Mouse (Mus musculus) thymus, adult 2 months (tissue): ENCODE data around the gene Med12l.

Experiments used
- CTCF ChIP-seq: fragments of 200-500 bp; IDR thresholded peaks from 2 replicates; pipeline ENCODE4 v1.5.1; 2012; ENCODE audit warnings: mild to moderate bottlenecking, control low read depth, low read length, moderate library complexity, borderline replicate concordance; ENCODE audit not compliant: control insufficient read depth, poor library complexity, insufficient read depth; ENCODE audit errors: extremely low read depth
- POLR2A ChIP-seq: fragments of 200-500 bp; IDR thresholded peaks from 2 replicates; pipeline ENCODE4 v1.6.1; 2012; ENCODE audit warnings: mild to moderate bottlenecking, low read length, control low read depth, moderate library complexity; ENCODE audit not compliant: control insufficient read depth, poor library complexity, insufficient read depth; ENCODE audit errors: extremely low read depth

DNA sequence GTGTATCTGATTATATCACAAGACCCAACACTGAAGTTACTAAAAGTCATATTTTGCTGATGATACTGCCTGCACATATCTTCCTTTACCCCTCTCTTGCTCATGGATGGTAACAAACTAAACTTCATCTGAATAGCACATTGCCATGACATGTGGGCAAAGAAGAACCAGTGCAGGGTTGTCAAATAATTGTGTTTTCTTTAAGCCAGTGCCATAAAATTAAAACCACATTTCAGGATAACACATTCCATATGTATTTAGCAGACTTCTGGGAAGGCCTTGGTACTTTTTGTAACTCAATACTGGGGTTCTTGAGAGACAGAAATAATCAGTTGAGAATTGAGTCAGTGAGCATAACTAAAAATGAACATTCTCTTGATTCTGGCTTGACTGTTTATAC, 354.5 kb downstream of the Med12l start:
- TF ChIP-seq POLR2A: no peak
- no peak for TF ChIP-seq CTCF
